Mouse (Mus musculus) heart, postnatal 0 days (tissue): ENCODE results near the gene Brinp2. TPM values are rescaled to one million over a fixed set of nuclear protein-coding genes. Genes with fewer than 3 reads are reported as not detected.

ENCODE experiments used
- ATAC-seq: fragments of 200-750 bp; cut with Nextera tagmentation; 2 replicates; pipeline ENCODE4 v1.8.0; 2017; ENCODE audit warnings: low read depth, moderate number of reproducible peaks, moderate library complexity; ENCODE audit not compliant: insufficient read depth
- DNase-seq: peaks from one replicate; pipeline ENCODE4 v3.0.0-alpha.2; 2016; ENCODE audit warnings: low spot score
- H3K27ac ChIP-seq: fragments of 300-500 bp; sonication (generic); 2 replicates; pipeline ENCODE4 v1.5.1; 2014; ENCODE audit warnings: low read depth, mild to moderate bottlenecking
- H3K27me3 ChIP-seq: fragments of 300-500 bp; sonication (generic); 2 replicates; pipeline ENCODE4 v1.6.1; 2014; ENCODE audit warnings: low read length, mixed read lengths; ENCODE audit not compliant: control insufficient read depth, insufficient read depth
- H3K36me3 ChIP-seq: fragments of 300-500 bp; sonication (generic); replicated peaks from 2 replicates; pipeline ENCODE4 v1.6.1; 2014; ENCODE audit warnings: low read length, mixed read lengths; ENCODE audit not compliant: control insufficient read depth, insufficient read depth
- H3K4me1 ChIP-seq: fragments of 300-500 bp; sonication (generic); 2 replicates; pipeline ENCODE4 v1.6.1; 2014; ENCODE audit warnings: antibody characterized with exemption; ENCODE audit not compliant: control insufficient read depth, insufficient read depth
- H3K4me2 ChIP-seq: fragments of 300-500 bp; sonication (generic); 2 replicates; pipeline ENCODE4 v1.6.1; 2014; ENCODE audit warnings: low read depth, mild to moderate bottlenecking, low read length, moderate library complexity
- H3K4me3 ChIP-seq: fragments of 300-500 bp; sonication (generic); 2 replicates; pipeline ENCODE4 v1.5.1; 2014; ENCODE audit warnings: low read depth, low read length
- H3K9ac ChIP-seq: fragments of 300-500 bp; sonication (generic); replicated peaks from 2 replicates; pipeline ENCODE4 v1.6.1; 2014; ENCODE audit warnings: low read depth, low read length, mixed read lengths
- H3K9me3 ChIP-seq: fragments of 300-500 bp; sonication (generic); replicated peaks from 2 replicates; pipeline ENCODE4 v1.6.1; 2016; ENCODE audit warnings: low read length; ENCODE audit not compliant: control insufficient read depth
- CTCF ChIP-seq: IDR thresholded peaks from 2 replicates; pipeline ENCODE4 v1.5.1; 2016; ENCODE audit warnings: antibody characterized with exemption, control low read depth, low read depth
- EP300 ChIP-seq: IDR thresholded peaks from 2 replicates; pipeline ENCODE4 v1.6.1; 2016; ENCODE audit warnings: antibody characterized with exemption, low read depth
- WGBS: fragments of 180-500 bp; shearing (Covaris S2); extraction: QIAGEN DNeasy Blood & Tissue Kit; methylation state at CpG from one replicate; pipeline ENCODE4 v1.1.7; 2014; 5-methylcytosine and 5-hydroxymethylcytosine counted together
- polyA plus RNA-seq: library from polyadenylated mRNA; unstranded; fragments of >200 nt; fragmentation: Nextera tagmentation; extraction: Ambion mirVana; gene quantifications from 2 replicates; pipeline ENCODE4 v1.2.1, GENCODE M21; 2015
- total RNA-seq: library from RNA; depleted of rRNA; stranded (reverse); fragments of >200 nt; gene quantifications from 2 replicates; pipeline ENCODE4 v1.2.3, GENCODE M21; 2014; ENCODE audit warnings: low replicate concordance

Brinp2 gene
- total and polyA plus RNA-seq, 2 experiments from 2014 or later = 0.08 to 0.27 TPM

DNA sequence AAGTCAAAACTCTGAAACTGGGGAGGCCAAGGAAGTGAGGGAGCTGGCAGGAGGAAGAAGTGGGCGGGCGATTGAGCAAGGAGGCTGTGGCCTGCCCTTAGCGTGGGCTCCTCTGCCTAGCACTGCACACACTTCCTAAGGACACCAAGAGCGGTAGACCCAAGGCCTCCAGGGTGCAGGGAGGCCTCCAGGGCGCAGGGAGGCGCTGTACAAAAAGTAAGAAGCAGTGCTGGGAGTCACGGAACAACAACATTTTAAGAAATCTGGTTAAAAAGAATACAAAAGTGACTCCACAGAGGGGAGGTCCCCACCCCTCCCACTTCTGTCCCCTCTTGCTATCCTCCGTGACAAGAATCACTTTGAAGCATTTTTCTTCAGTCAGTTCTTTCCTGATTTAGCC lies 110.6 kb downstream of the Brinp2 start:
- Histone ChIP-seq H3K4me2 (no peak overlapping the region), H3K36me3 (no peaks in the 10 kb centered on the region), H3K9me3 (no peaks in the 10 kb centered on the region), H3K9ac (no peak overlapping the region), H3K4me1 (no peaks in the 10 kb centered on the region), H3K27ac (no peak overlapping the region), H3K27me3 (no peaks in the 10 kb centered on the region), H3K4me3 (no peak overlapping the region)
- no peak for DNase-seq
- WGBS = 72% methylated on average over 8 of the region's 8 CpGs
- TF ChIP-seq EP300 (no peak), CTCF (no peak)
- no peak for ATAC-seq

DNA sequence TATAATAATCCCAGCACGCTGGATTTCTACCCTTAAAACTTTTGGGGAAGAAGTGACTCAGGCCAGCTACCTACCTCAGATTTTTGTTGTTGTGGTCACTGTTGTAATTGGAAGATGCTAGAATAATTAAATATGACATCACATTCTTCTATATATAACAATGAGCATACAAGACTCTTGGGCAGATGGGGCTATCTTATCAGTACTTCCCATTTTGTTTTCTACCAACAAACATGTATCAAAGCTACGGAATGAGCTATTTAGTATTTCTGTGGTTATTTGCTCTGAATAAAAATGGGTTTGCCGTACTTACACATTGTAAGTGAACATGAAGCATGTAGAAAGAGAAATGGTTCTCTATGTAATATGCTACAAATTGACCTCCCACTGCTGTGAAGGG lies 112.1 kb downstream of the Brinp2 start:
- no peak for ATAC-seq
- no peak overlapping the region for H3K4me2 ChIP-seq

GRCm38 (mm10) chr1:158241848-158242556 lies 114.1 kb downstream of the Brinp2 start:
- Histone ChIP-seq H3K27me3 (no peaks in the 10 kb centered on the region), H3K9me3 (no peaks in the 10 kb centered on the region), H3K27ac (no peak overlapping the region), H3K36me3 (no peaks in the 10 kb centered on the region), H3K4me2 (no peak overlapping the region), H3K9ac (no peak overlapping the region), H3K4me3 (no peak overlapping the region), H3K4me1 (no peaks in the 10 kb centered on the region)
- no peak for ATAC-seq
- no peak for DNase-seq
- TF ChIP-seq EP300 = no peak
- TF ChIP-seq CTCF = no peak
- 72% methylated on average over 2 of the region's 2 CpGs for WGBS

More for the DNA sequence above, 112.1 kb downstream of the Brinp2 start:
- Histone ChIP-seq H3K9me3 (no peaks in the 10 kb centered on the region), H3K4me1 (no peaks in the 10 kb centered on the region), H3K36me3 (no peaks in the 10 kb centered on the region), H3K27me3 (no peaks in the 10 kb centered on the region), H3K9ac (no peak overlapping the region), H3K27ac (no peak overlapping the region), H3K4me3 (no peak overlapping the region)
- no peak for TF ChIP-seq EP300
- TF ChIP-seq CTCF = no peak
- 72% methylated on average over 3 of the region's 3 CpGs for WGBS
- no peak for DNase-seq

- Histone ChIP-seq H3K27ac (no peak overlapping the region), H3K9ac (no peak overlapping the region), H3K36me3 (no peaks in the 10 kb centered on the region), H3K4me2 (no peak overlapping the region), H3K4me1 (no peaks in the 10 kb centered on the region), H3K4me3 (no peak overlapping the region), H3K9me3 (no peaks in the 10 kb centered on the region), H3K27me3 (no peaks in the 10 kb centered on the region)
- no peak for ATAC-seq
- TF ChIP-seq EP300 (no peak), CTCF (no peak)
- WGBS = 69% methylated on average over 2 of the region's 2 CpGs
- no peak for DNase-seq
Measured at GRCm38 (mm10) chr1:158239841-158240240, 116.3 kb downstream of the Brinp2 start.

DNA sequence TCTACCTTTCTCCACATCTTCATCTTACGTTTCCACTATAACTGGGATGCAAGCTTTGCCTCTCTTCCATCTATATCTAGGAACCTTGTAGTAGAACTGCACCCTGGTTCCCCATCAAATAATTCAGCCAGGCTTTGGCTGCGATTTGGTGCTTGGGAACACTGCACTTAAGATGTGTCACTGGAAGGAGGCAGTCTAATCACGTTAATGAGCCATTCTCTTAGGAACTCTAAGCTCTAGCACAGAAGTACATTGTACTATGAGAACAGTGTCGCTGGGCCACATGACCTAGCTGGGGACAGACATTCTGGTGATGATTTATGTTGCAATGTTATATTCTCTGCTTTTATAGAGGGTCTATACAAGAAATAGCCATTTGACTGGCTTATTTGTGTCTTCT lies 117.4 kb downstream of the Brinp2 start:
- H3K27ac ChIP-seq = no peak overlapping the region
- no peaks in the 10 kb centered on the region for H3K36me3 ChIP-seq
- no peaks in the 10 kb centered on the region for H3K27me3 ChIP-seq
- H3K4me3 ChIP-seq = no peak overlapping the region
- H3K9me3 ChIP-seq = no peaks in the 10 kb centered on the region
- H3K9ac ChIP-seq = no peak overlapping the region
- no peak for TF ChIP-seq EP300
- TF ChIP-seq CTCF = peak; percentile 16
- ATAC-seq (no peak), DNase-seq (no peak)
- 49% methylated on average over 4 of the region's 4 CpGs for WGBS
- H3K4me1 ChIP-seq = no peaks in the 10 kb centered on the region
- no peak overlapping the region for H3K4me2 ChIP-seq

DNA sequence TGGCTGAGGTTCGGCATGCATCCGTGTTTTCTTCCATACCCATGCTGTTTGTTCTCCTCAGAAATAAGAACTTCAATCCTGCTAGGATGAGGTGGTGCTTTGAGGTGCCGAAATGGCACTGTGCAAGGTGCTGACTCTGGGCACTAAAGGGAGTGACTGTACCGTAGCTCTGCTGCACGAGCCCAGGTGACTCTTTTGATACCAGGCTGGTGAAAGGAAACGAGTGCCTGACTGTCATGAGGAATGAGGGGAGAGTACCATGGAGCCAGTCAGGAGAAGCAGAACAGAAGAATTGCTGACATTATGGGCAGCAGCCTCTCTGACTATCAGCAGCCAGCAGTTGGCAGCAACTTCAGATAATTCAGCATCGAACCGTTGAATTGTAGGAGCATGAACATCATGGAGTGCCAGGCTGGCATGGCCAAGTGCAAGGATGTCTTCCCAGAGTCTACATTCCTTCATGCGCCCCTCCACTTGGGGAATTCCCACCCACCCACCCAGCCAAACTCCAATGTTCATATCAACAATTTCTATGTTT lies 127.4 kb downstream of the Brinp2 start:
- Histone ChIP-seq H3K36me3 (no peaks in the 10 kb centered on the region), H3K9ac (no peak overlapping the region), H3K9me3 (no peaks in the 10 kb centered on the region), H3K27ac (no peak overlapping the region), H3K27me3 (no peaks in the 10 kb centered on the region), H3K4me3 (no peak overlapping the region), H3K4me1 (no peaks in the 10 kb centered on the region), H3K4me2 (no peak overlapping the region)
- no peak for ATAC-seq
- WGBS = 63% methylated on average over 9 of the region's 9 CpGs
- TF ChIP-seq EP300 = no peak
- no peak for TF ChIP-seq CTCF
- no peak for DNase-seq
